In genomic region chr17:71552901-71553300, GRCm38 (mm10) we compare ENCODE assay signal across 8 mouse cellular contexts. TPM values are rescaled to one million over a fixed set of nuclear protein-coding genes. Genes with fewer than 3 reads are reported as not detected.
DNase-seq lines count a peak whose midpoint lies in the region; ATAC-seq and TF ChIP-seq lines count a peak whose summit lies in the region.

No protein-coding gene starts in this region.

- H3K4me3 ChIP-seq in E14TG2a.4 (replicated peaks; ENCODE audit: low read length) = peak overlapping the region; percentile 93; the same call in 1 of the 2 replicates
- no peak overlapping the region for H3K4me3 ChIP-seq in forebrain, embryonic 15.5 days
- no peak overlapping the region; the same call in 1 of the 2 replicates for H3K4me3 ChIP-seq in neural tube, embryonic 11.5 days (ENCODE audit: low read depth, low read length)

- H3K27me3 ChIP-seq in E14TG2a.4 (ENCODE audit: insufficient read depth, low read length) = peaks cover 44% of the 10 kb centered on the region
- peaks cover 11% of the 10 kb centered on the region; the same call in 1 of the 2 replicates for H3K27me3 ChIP-seq in forebrain, embryonic 15.5 days
- H3K27me3 ChIP-seq in neural tube, embryonic 11.5 days (ENCODE audit: control insufficient read depth, insufficient read depth, low read length) = peaks cover 6% of the 10 kb centered on the region; the same call in 1 of the 2 replicates

- no peaks in the 10 kb centered on the region for H3K36me3 ChIP-seq in E14TG2a.4 (ENCODE audit: insufficient read depth, low read length)
- no peaks in the 10 kb centered on the region for H3K36me3 ChIP-seq in forebrain, embryonic 15.5 days
- H3K36me3 ChIP-seq in neural tube, embryonic 11.5 days (ENCODE audit: control insufficient read depth, insufficient read depth, low read length) = no peaks in the 10 kb centered on the region

- H3K9me3 ChIP-seq in E14TG2a.4 (ENCODE audit: low read length) = no peaks in the 10 kb centered on the region
- no peaks in the 10 kb centered on the region for H3K9me3 ChIP-seq in forebrain, embryonic 15.5 days
- no peaks in the 10 kb centered on the region for H3K9me3 ChIP-seq in neural tube, embryonic 11.5 days (ENCODE audit: control insufficient read depth, low read length)

- TF ChIP-seq CTCF in E14TG2a.4 (conservative IDR thresholded peaks at IDR 0.05; ENCODE audit: low read length) = no peak

- H3K4me1 ChIP-seq in E14TG2a.4 (replicated peaks; ENCODE audit: low read depth, low read length) = peaks cover 11% of the 10 kb centered on the region
- peaks cover 9% of the 10 kb centered on the region; the same call in 1 of the 2 replicates for H3K4me1 ChIP-seq in forebrain, embryonic 15.5 days
- peaks cover 3% of the 10 kb centered on the region; the same call in 1 of the 2 replicates for H3K4me1 ChIP-seq in neural tube, embryonic 11.5 days (ENCODE audit: control insufficient read depth, insufficient read depth, low read length)

- DNase-seq in adrenal gland, adult 2 months = peak; percentile 13
- DNase-seq in adrenal gland, postnatal 4 days (ENCODE audit: low spot score in 2 of 2) = no peak
- DNase-seq in kidney, postnatal 4 days = peak; percentile 27 to 35
- DNase-seq in neural tube, embryonic 11.5 days (ENCODE audit: low spot score) = peak; percentile 25
- no peak for DNase-seq in spleen, postnatal 10 days (ENCODE audit: low spot score in 2 of 2)
- DNase-seq in spleen, postnatal 14 days (ENCODE audit: low spot score in 2 of 2) = no peak

- peak overlapping the region; percentile 92 for H3K4me2 ChIP-seq in forebrain, embryonic 15.5 days (replicated peaks)
- peak overlapping the region; percentile 97 for H3K4me2 ChIP-seq in neural tube, embryonic 11.5 days (ENCODE audit: low read depth)

- H3K9ac ChIP-seq in forebrain, embryonic 15.5 days (replicated peaks) = peak overlapping the region; percentile 68; the same call in 1 of the 2 replicates
- no peak overlapping the region for H3K9ac ChIP-seq in neural tube, embryonic 11.5 days (ENCODE audit: low read length)

- no peak for ATAC-seq in forebrain, embryonic 15.5 days (replicated peaks)
- no peak for ATAC-seq in neural tube, embryonic 11.5 days (ENCODE audit: insufficient read depth, low FRiP score, low TSS enrichment)

- H3K27ac ChIP-seq in forebrain, embryonic 15.5 days (replicated peaks) = no peak overlapping the region
- H3K27ac ChIP-seq in neural tube, embryonic 11.5 days (ENCODE audit: low read depth, low read length) = no peak overlapping the region

- 14% methylated on average over 11 of the region's 11 CpGs for WGBS in forebrain, embryonic 15.5 days
- 15% methylated on average over 11 of the region's 11 CpGs for WGBS in neural tube, embryonic 11.5 days

RNA-seq across cellular contexts. Expression of gene Spdya, which starts 1.0 kb away (rescaled TPM):
- total RNA-seq in adrenal gland, adult 2 months (2021) = under 1 TPM; 0.40 to 0.69 TPM
- not detected in 2 replicates for polyA plus RNA-seq in adrenal gland, adult 2 months (2012; rRNA removed)
- total RNA-seq in adrenal gland, postnatal 4 days (2021) = 1 to 10 TPM; 1.2 TPM
- 1.2 and 1.3 TPM in 2 replicates for polyA plus RNA-seq in forebrain, embryonic 15.5 days (2015; fragmentation: Nextera tagmentation; extraction: Ambion mirVana)
- 0.96 and 1.6 TPM in 2 replicates for polyA plus RNA-seq in neural tube, embryonic 11.5 days (2014; fragmentation: Nextera tagmentation; extraction: Ambion mirVana)

RNA-seq across cellular contexts. Expression of gene Ndc80, which starts 26.2 kb away (rescaled TPM):
- total RNA-seq in adrenal gland, adult 2 months (2021) = 1 to 10 TPM; 1.1 to 1.6 TPM
- polyA plus RNA-seq in adrenal gland, adult 2 months (2012; rRNA removed) = not detected in 2 replicates
- total RNA-seq in adrenal gland, postnatal 4 days (2021) = 10 to 100 TPM; 18.7 to 19.1 TPM
- polyA plus RNA-seq in forebrain, embryonic 15.5 days (2015; fragmentation: Nextera tagmentation; extraction: Ambion mirVana) = 19.4 and 24.2 TPM in 2 replicates
- 51.2 and 54.7 TPM in 2 replicates for polyA plus RNA-seq in neural tube, embryonic 11.5 days (2014; fragmentation: Nextera tagmentation; extraction: Ambion mirVana)

Comparison
In these comparisons a context has a peak if more than half of its experiments do, and no peak if none do; other contexts are left out.
1. DNase-seq: peak in adrenal gland, adult 2 months (single experiment), kidney, postnatal 4 days (2 of 2) and neural tube, embryonic 11.5 days (single experiment); none in adrenal gland, postnatal 4 days (0 of 2), spleen, postnatal 10 days (0 of 2) and spleen, postnatal 14 days (0 of 2).
2. RNA of gene Ndc80, which starts 26.2 kb away (polyA plus RNA-seq): 51.2 to 54.7 TPM in neural tube, embryonic 11.5 days and 19.4 to 24.2 TPM in forebrain, embryonic 15.5 days; not detected in adrenal gland, adult 2 months; every median in the first group is over 10 times any median in the second.